Comparison of ENCODE assay signal across 8 mouse cellular contexts in the genomic region with DNA sequence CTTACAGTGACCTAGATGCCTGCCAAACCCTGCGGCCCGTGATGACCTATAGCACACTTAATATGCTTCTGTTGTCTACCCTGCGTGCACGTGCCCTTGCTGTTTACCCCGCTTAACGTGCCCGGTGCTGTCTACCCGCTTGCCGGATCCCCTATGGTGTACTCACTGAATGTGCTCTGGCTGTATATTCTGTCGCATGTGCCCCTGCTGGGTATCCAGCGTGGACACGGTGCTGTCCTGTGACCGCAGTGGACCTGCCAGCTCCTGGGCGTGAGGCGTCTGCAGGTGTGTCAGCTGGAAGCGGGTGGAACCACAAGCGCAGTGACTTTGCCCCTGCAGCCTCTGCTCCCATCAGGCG. TPM values are rescaled to one million over a fixed set of nuclear protein-coding genes. Genes with fewer than 3 reads are reported as not detected.
DNase-seq lines count a peak whose midpoint lies in the region; ATAC-seq and TF ChIP-seq lines count a peak whose summit lies in the region.

A gene (minus strand): TSS at position 289 of the 358 bp plus-strand sequence.

- H3K4me2 ChIP-seq in heart, embryonic 14.5 days (ENCODE audit: low read length): peak within 1 kb of the TSS; percentile 93
- H3K4me2 ChIP-seq in embryonic facial prominence, embryonic 12.5 days (replicated peaks): peak within 1 kb of the TSS; percentile 96
- peak within 1 kb of the TSS; percentile 99 for H3K4me2 ChIP-seq in midbrain, embryonic 14.5 days (ENCODE audit: low read length)

- H3K4me3 ChIP-seq in heart, embryonic 14.5 days (ENCODE audit: control insufficient read depth in 1 of 2, insufficient read depth in 1 of 2, low read depth in 1 of 2, low read length in 2 of 2): peak within 1 kb of the TSS; percentile 56 to 59
- H3K4me3 ChIP-seq in C2C12 (ENCODE audit: insufficient read depth, poor library complexity, severe bottlenecking): peak within 1 kb of the TSS; percentile 28
- peak within 1 kb of the TSS; percentile 49 for H3K4me3 ChIP-seq in embryonic facial prominence, embryonic 12.5 days
- peak within 1 kb of the TSS; percentile 54 for H3K4me3 ChIP-seq in midbrain, embryonic 14.5 days (replicated peaks; ENCODE audit: low read depth, low read length)

- H3K27ac ChIP-seq in heart, embryonic 14.5 days (replicated peaks in 1 of 2; ENCODE audit: control insufficient read depth in 1 of 2, insufficient read depth in 1 of 2, low read depth in 2 of 2, low read length in 2 of 2): peak within 1 kb of the TSS; percentile 77 to 87
- no peak within 1 kb of the TSS for H3K27ac ChIP-seq in embryonic facial prominence, embryonic 12.5 days
- no peak within 1 kb of the TSS for H3K27ac ChIP-seq in midbrain, embryonic 14.5 days (replicated peaks; ENCODE audit: low read depth, low read length)

- no peaks in the 10 kb centered on the region for H3K79me3 ChIP-seq in C2C12 (ENCODE audit: low read depth)

- 2% methylated on average over 18 of the region's 18 CpGs for WGBS in heart, embryonic 14.5 days
- WGBS in embryonic facial prominence, embryonic 12.5 days: under 1% methylated on average over 18 of the region's 18 CpGs
- WGBS in midbrain, embryonic 14.5 days: under 1% methylated on average over 18 of the region's 18 CpGs

- peaks cover 12 to 37% of the 10 kb centered on the region in 2 experiments for H3K4me1 ChIP-seq in heart, embryonic 14.5 days (ENCODE audit: control insufficient read depth in 2 of 2, insufficient read depth in 2 of 2, low read length in 2 of 2)
- peaks cover 4% of the 10 kb centered on the region; the same call in 1 of the 2 replicates for H3K4me1 ChIP-seq in embryonic facial prominence, embryonic 12.5 days
- peaks cover 9% of the 10 kb centered on the region; the same call in 1 of the 2 replicates for H3K4me1 ChIP-seq in midbrain, embryonic 14.5 days (ENCODE audit: control insufficient read depth, insufficient read depth, low read length)

- H3K9ac ChIP-seq in heart, embryonic 14.5 days (ENCODE audit: low read length): peak within 1 kb of the TSS; percentile 64
- peak within 1 kb of the TSS; percentile 20; the same call in 1 of the 2 replicates for H3K9ac ChIP-seq in embryonic facial prominence, embryonic 12.5 days
- peak within 1 kb of the TSS; percentile 35 for H3K9ac ChIP-seq in midbrain, embryonic 14.5 days (replicated peaks; ENCODE audit: low read length)

- peak; percentile 24 for ATAC-seq in heart, embryonic 14.5 days (ENCODE audit: insufficient number of reproducible peaks, insufficient read depth, low FRiP score, low read depth)
- peak; percentile 29; the same call in 1 of the 2 replicates for ATAC-seq in embryonic facial prominence, embryonic 12.5 days (ENCODE audit: insufficient number of reproducible peaks, insufficient read depth, low FRiP score, low TSS enrichment)
- ATAC-seq in midbrain, embryonic 14.5 days (ENCODE audit: low FRiP score, low TSS enrichment): no peak; the same call in none of the 2 replicates

- H3K9me3 ChIP-seq in heart, embryonic 14.5 days (ENCODE audit: control insufficient read depth, low read length): no peaks in the 10 kb centered on the region
- H3K9me3 ChIP-seq in embryonic facial prominence, embryonic 12.5 days: no peaks in the 10 kb centered on the region
- H3K9me3 ChIP-seq in midbrain, embryonic 14.5 days (ENCODE audit: control insufficient read depth, low read length): no peaks in the 10 kb centered on the region

- H3ac ChIP-seq in C2C12 (ENCODE audit: control insufficient read depth, insufficient read length, low read depth): peak within 1 kb of the TSS; percentile 29

- TF ChIP-seq CTCF in C2C12 (IDR thresholded peaks at IDR 0.05; ENCODE audit: control insufficient read depth, insufficient read depth, insufficient read length): no peak

- no peaks in the 10 kb centered on the region for H3K79me2 ChIP-seq in C2C12 (ENCODE audit: control insufficient read depth, insufficient read depth)

- no peaks in the 10 kb centered on the region for H3K36me3 ChIP-seq in heart, embryonic 14.5 days (ENCODE audit: control insufficient read depth, insufficient read depth, low read length)
- no peaks in the 10 kb centered on the region for H3K36me3 ChIP-seq in C2C12 (ENCODE audit: control insufficient read depth, insufficient read depth)
- no peaks in the 10 kb centered on the region for H3K36me3 ChIP-seq in embryonic facial prominence, embryonic 12.5 days
- no peaks in the 10 kb centered on the region for H3K36me3 ChIP-seq in midbrain, embryonic 14.5 days (ENCODE audit: control insufficient read depth, insufficient read depth, low read length)

- H3K27me3 ChIP-seq in heart, embryonic 14.5 days (ENCODE audit: control insufficient read depth, insufficient read depth, low read length): no peaks in the 10 kb centered on the region
- peaks cover 18% of the 10 kb centered on the region for H3K27me3 ChIP-seq in C2C12 (ENCODE audit: control insufficient read depth, insufficient read depth, insufficient read length)
- H3K27me3 ChIP-seq in embryonic facial prominence, embryonic 12.5 days: peaks cover 27% of the 10 kb centered on the region
- H3K27me3 ChIP-seq in midbrain, embryonic 14.5 days (ENCODE audit: control insufficient read depth, insufficient read depth, low read length): peaks cover 8% of the 10 kb centered on the region; the same call in 1 of the 2 replicates

- DNase-seq in heart, postnatal 4 days: no peak
- peak; percentile 51 for DNase-seq in kidney, postnatal 10 days
- no peak for DNase-seq in midbrain, embryonic 14.5 days
- DNase-seq in natural killer cell, adult 2 months (ENCODE audit: low spot score in 2 of 2): no peak
- no peak for DNase-seq in cerebellum, adult 9-11 months

TF ChIP-seq in C2C12, 6 proteins besides CTCF, POLR2A, EP300 and RAD21:
- peak; percentile 6 for TF ChIP-seq MAX (IDR thresholded peaks at IDR 0.05)
- TF ChIP-seq CEBPB (IDR thresholded peaks at IDR 0.05; ENCODE audit: low read depth): no peak

RNA-seq across cellular contexts. Expression of the gene that starts here (rescaled TPM):
- 1.1 and 1.6 TPM in 2 replicates for polyA plus RNA-seq in heart, embryonic 14.5 days (2014; fragmentation: Nextera tagmentation; extraction: Ambion mirVana)
- total RNA-seq in heart, postnatal 4 days (2021): 1 to 10 TPM; 6.9 to 8.7 TPM
- polyA plus RNA-seq in C2C12 (2012; fragmentation: generic; extraction: Trizol): not detected
- polyA plus RNA-seq in embryonic facial prominence, embryonic 12.5 days (2016; fragmentation: Nextera tagmentation; extraction: Ambion mirVana): 0.14 TPM in 1 of 2 replicates, not detected in the other
- 0.39 TPM in 1 of 2 replicates, not detected in the other for polyA plus RNA-seq in midbrain, embryonic 14.5 days (2014; fragmentation: Nextera tagmentation; extraction: Ambion mirVana)

Comparison
In these comparisons a context has a peak if more than half of its experiments do, and no peak if none do; other contexts are left out.
1. Peak in ATAC-seq, H3K4me3 ChIP-seq, H3K9ac ChIP-seq and H3K4me2 ChIP-seq in embryonic facial prominence, embryonic 12.5 days; RNA of the gene not detected or under 1 TPM.
2. H3K27ac ChIP-seq: peak in heart, embryonic 14.5 days (2 of 2); none in embryonic facial prominence, embryonic 12.5 days (single experiment) and midbrain, embryonic 14.5 days (single experiment).
3. Peak in every context shown above with its lines, with median percentiles within 50 percentile points of each other: H3K4me2 ChIP-seq, H3K4me3 ChIP-seq and H3K9ac ChIP-seq.